Mouse (Mus musculus) fat pad, adult 2 months (tissue): ENCODE data around the gene Catip.
A peak's percentile ranks its signal among the peaks of the same experiment; 100 is the strongest.
"Not testable (repeated sequence)": the region's sequence is repeated elsewhere in the genome, so short reads cannot be mapped to it uniquely, and the experiment has no call there.

ENCODE experiments used
- DNase-seq: peaks from one replicate; pipeline ENCODE4 v3.0.0-alpha.2; 2011; ENCODE audit warnings: low read depth, low spot score; ENCODE audit errors: extremely low read depth

Gene Catip

GRCm38 (mm10) chr1:74381588-74382021 lies 19.7 kb downstream of the Catip start:
- DNase-seq = no peak

- no peak for DNase-seq
Observed at GRCm38 (mm10) chr1:74383385-74383784, 21.5 kb downstream of the Catip start.

- no peak for DNase-seq
Observed at GRCm38 (mm10) chr1:74384525-74384924, 22.6 kb downstream of the Catip start.

GRCm38 (mm10) chr1:74385064-74385463 lies 23.2 kb downstream of the Catip start:
- DNase-seq = no peak

GRCm38 (mm10) chr1:74385531-74385930 lies 23.6 kb downstream of the Catip start:
- no peak for DNase-seq

GRCm38 (mm10) chr1:74386363-74386713 lies 24.4 kb downstream of the Catip start:
- no peak for DNase-seq

GRCm38 (mm10) chr1:74386714-74387385 lies 24.9 kb downstream of the Catip start:
- DNase-seq = peak; percentile 71

GRCm38 (mm10) chr1:74387386-74387988 lies 25.6 kb downstream of the Catip start:
- DNase-seq = no peak

GRCm38 (mm10) chr1:74388398-74388920 lies 26.6 kb downstream of the Catip start:
- no peak for DNase-seq

GRCm38 (mm10) chr1:74389831-74390286 lies 28.0 kb downstream of the Catip start:
- no peak for DNase-seq

- DNase-seq = no peak
Observed at GRCm38 (mm10) chr1:74390287-74390906, 28.5 kb downstream of the Catip start.

- no peak for DNase-seq
Observed at GRCm38 (mm10) chr1:74390924-74391748, 29.2 kb downstream of the Catip start, which contains the start of gene Ctdsp1. TSS of gene Ctdsp1 (plus strand) at chr1:74391509.

GRCm38 (mm10) chr1:74391844-74392441 lies 30.0 kb downstream of the Catip start:
- no peak for DNase-seq

- DNase-seq = no peak
Observed at GRCm38 (mm10) chr1:74392446-74392994, 30.6 kb downstream of the Catip start.

GRCm38 (mm10) chr1:74393010-74393409 lies 31.1 kb downstream of the Catip start:
- DNase-seq = no peak

- DNase-seq = no peak
Observed at GRCm38 (mm10) chr1:74393697-74394096, 31.8 kb downstream of the Catip start.

GRCm38 (mm10) chr1:74394311-74394710 lies 32.4 kb downstream of the Catip start:
- DNase-seq = no peak

- no peak for DNase-seq
Observed at GRCm38 (mm10) chr1:74394858-74395257, 33.0 kb downstream of the Catip start.

- DNase-seq = no peak
Observed at GRCm38 (mm10) chr1:74395290-74395689, 33.4 kb downstream of the Catip start.

GRCm38 (mm10) chr1:74396456-74397222 lies 34.7 kb downstream of the Catip start:
- DNase-seq = not testable (repeated sequence)
